Mouse (Mus musculus): ENCODE data around the gene Dnajc16. TPM values are rescaled to one million over a fixed set of nuclear protein-coding genes. Genes with fewer than 3 reads are reported as not detected.

Dnajc16 gene
- polyA plus RNA-seq, 1 experiment from 2014 or later = 3.1 TPM

DNA sequence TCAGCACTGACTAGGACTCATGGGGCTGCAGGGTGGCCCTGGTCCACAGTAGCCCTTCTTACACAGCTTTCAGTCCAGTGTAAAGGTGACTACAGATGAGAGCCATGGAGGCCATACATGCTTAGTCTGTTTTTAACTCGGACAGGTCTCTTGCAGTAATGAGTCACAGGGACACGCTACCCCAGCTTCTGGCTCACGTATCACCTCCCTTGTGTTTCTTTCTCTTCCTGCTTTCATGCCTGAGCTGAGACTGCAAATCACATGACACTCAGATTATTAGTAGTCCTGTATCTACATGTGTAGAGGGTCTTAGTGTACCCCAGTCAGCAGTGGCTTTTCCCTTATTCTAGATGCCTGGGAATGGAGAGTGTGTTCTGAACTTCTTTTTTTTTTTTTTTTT is 25.7 kb downstream of the Dnajc16 start:
- peaks cover 76% of the 10 kb centered on the region for H3K36me3 ChIP-seq (ENCODE audit: control insufficient read depth, insufficient read depth, low read length)
- H3K9me3 ChIP-seq (ENCODE audit: control insufficient read depth, low read length) = no peaks in the 10 kb centered on the region
- H3K27me3 ChIP-seq (replicated peaks; ENCODE audit: control insufficient read depth, insufficient read depth, low read length) = no peaks in the 10 kb centered on the region
- no peak for DNase-seq (ENCODE audit: low spot score)
- H3K4me2 ChIP-seq (ENCODE audit: low read depth, low read length) = no peak overlapping the region
- no peak overlapping the region for H3K4me3 ChIP-seq (ENCODE audit: low read depth, low read length)
- H3K9ac ChIP-seq (ENCODE audit: low read depth, low read length) = no peak overlapping the region
- 88% methylated on average over 3 of the region's 3 CpGs for WGBS
- H3K4me1 ChIP-seq (ENCODE audit: control insufficient read depth, insufficient read depth, low read length) = peaks cover 21% of the 10 kb centered on the region
- ATAC-seq (ENCODE audit: low read depth) = no peak
- no peak overlapping the region for H3K27ac ChIP-seq (replicated peaks; ENCODE audit: low read depth, low read length)

DNA sequence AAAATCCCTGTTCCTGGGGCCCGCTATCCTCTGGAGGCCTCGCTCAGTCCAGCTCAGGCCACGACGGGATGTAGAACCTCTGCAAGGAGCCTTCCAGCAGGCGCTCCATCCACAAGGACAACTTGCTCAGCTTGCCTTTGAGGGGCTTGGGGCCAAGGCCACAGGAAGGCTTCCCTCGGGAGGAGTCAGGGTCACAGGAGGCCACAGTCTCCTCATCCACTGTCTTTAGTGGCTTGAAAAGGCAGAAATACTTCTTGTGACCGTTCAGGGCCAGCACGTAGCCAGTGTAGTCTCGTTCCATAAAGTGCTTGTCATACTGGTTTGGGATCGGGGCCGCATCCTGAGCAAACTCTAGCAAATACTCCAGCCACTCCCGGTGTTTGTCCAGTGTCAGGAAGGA is 27.3 kb downstream of the Dnajc16 start:
- DNase-seq (ENCODE audit: low spot score) = no peak
- no peaks in the 10 kb centered on the region for H3K27me3 ChIP-seq (replicated peaks; ENCODE audit: control insufficient read depth, insufficient read depth, low read length)
- H3K27ac ChIP-seq (replicated peaks; ENCODE audit: low read depth, low read length) = no peak overlapping the region
- no peaks in the 10 kb centered on the region for H3K9me3 ChIP-seq (ENCODE audit: control insufficient read depth, low read length)
- no peak overlapping the region for H3K4me2 ChIP-seq (ENCODE audit: low read depth, low read length)
- no peak overlapping the region for H3K4me3 ChIP-seq (ENCODE audit: low read depth, low read length)
- no peak overlapping the region for H3K9ac ChIP-seq (ENCODE audit: low read depth, low read length)
- H3K36me3 ChIP-seq (ENCODE audit: control insufficient read depth, insufficient read depth, low read length) = peaks cover 62% of the 10 kb centered on the region
- H3K4me1 ChIP-seq (ENCODE audit: control insufficient read depth, insufficient read depth, low read length) = peaks cover 21% of the 10 kb centered on the region
- WGBS = 92% methylated on average over 12 of the region's 12 CpGs
- ATAC-seq (ENCODE audit: low read depth) = no peak

DNA sequence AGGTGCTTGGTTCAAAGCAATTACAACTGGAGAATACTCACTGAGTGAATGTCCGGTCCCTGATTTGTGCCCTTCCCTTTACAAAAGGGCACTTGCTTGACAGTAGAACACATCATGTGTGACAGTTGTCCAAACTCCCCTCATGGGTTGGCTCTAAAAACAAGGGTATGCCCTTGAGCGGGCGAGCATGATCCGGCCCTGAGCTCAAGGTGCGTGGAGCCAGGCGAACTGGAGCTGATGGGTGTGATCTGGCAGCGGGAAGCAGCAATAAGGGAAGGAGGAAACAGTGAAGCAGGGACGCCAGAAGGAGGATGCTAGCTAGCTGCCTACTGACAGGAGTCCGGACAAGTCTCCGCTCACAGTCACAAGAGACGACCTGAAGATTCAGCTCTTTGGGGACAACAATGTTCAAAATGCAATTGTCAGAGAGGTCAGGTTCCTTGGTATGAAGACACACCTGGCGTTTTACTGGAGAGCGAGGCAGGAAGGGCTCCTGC is 28.6 kb downstream of the Dnajc16 start:
- no peak for ATAC-seq (ENCODE audit: low read depth)
- WGBS = 92% methylated on average over 13 of the region's 13 CpGs
- H3K4me1 ChIP-seq (ENCODE audit: control insufficient read depth, insufficient read depth, low read length) = peaks cover 12% of the 10 kb centered on the region
- H3K36me3 ChIP-seq (ENCODE audit: control insufficient read depth, insufficient read depth, low read length) = peaks cover 50% of the 10 kb centered on the region
- no peaks in the 10 kb centered on the region for H3K27me3 ChIP-seq (replicated peaks; ENCODE audit: control insufficient read depth, insufficient read depth, low read length)
- H3K4me2 ChIP-seq (ENCODE audit: low read depth, low read length) = no peak overlapping the region
- H3K9me3 ChIP-seq (ENCODE audit: control insufficient read depth, low read length) = no peaks in the 10 kb centered on the region
- no peak overlapping the region for H3K9ac ChIP-seq (ENCODE audit: low read depth, low read length)
- no peak for DNase-seq (ENCODE audit: low spot score)
- H3K4me3 ChIP-seq (ENCODE audit: low read depth, low read length) = no peak overlapping the region
- no peak overlapping the region for H3K27ac ChIP-seq (replicated peaks; ENCODE audit: low read depth, low read length)

GRCm38 (mm10) chr4:141760942-141761341 is 29.8 kb downstream of the Dnajc16 start:
- Histone ChIP-seq H3K27ac (replicated peaks; ENCODE audit: low read depth, low read length) (no peak overlapping the region), H3K4me1 (ENCODE audit: control insufficient read depth, insufficient read depth, low read length) (0 out of 2 replicates have a peak, but pooled peaks cover under 1% of the 10 kb centered on the region), H3K4me3 (ENCODE audit: low read depth, low read length) (no peak overlapping the region), H3K36me3 (ENCODE audit: control insufficient read depth, insufficient read depth, low read length) (peaks cover 42% of the 10 kb centered on the region), H3K9me3 (ENCODE audit: control insufficient read depth, low read length) (no peaks in the 10 kb centered on the region), H3K9ac (ENCODE audit: low read depth, low read length) (no peak overlapping the region), H3K27me3 (replicated peaks; ENCODE audit: control insufficient read depth, insufficient read depth, low read length) (no peaks in the 10 kb centered on the region), H3K4me2 (ENCODE audit: low read depth, low read length) (no peak overlapping the region)
- DNase-seq (ENCODE audit: low spot score) (no peak), ATAC-seq (ENCODE audit: low read depth) (no peak)
- 84% methylated on average over 4 of the region's 4 CpGs for WGBS

DNA sequence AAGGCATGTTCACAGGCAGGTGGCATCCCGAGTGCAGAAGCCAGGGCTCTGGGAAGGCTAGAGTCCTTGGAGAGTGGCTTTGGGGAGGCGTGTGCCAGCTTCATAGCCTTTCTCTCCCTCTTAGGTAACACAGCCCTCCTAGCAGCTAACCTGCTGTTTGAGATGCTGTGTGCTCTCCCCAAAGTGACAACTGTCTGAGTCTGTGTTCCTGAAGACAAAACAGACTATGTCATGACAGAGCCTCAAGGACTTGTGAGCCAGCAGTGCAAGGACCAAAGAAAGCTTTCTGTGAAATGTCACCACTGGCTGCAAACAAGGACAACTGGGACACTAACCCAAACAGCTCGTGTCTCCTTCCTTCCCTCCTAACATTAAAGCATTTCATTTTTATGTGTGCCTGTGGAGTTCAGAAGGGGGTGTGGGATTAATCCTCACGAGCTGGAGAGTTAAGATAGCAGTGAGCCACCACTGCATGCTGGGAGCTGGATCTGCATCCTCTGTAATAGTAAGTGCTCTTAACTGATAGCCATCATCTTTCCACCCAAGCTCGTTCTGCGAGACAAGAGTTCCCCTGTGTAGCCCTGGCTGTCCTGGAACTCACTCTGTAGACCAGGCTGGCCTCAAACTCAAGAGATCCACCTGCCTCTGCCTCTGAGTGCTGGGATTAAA is 31.7 kb downstream of the Dnajc16 start:
- Histone ChIP-seq H3K36me3 (ENCODE audit: control insufficient read depth, insufficient read depth, low read length) (peaks cover 29% of the 10 kb centered on the region), H3K9me3 (ENCODE audit: control insufficient read depth, low read length) (no peaks in the 10 kb centered on the region), H3K4me1 (ENCODE audit: control insufficient read depth, insufficient read depth, low read length) (no peaks in the 10 kb centered on the region), H3K4me3 (ENCODE audit: low read depth, low read length) (no peak overlapping the region), H3K27me3 (replicated peaks; ENCODE audit: control insufficient read depth, insufficient read depth, low read length) (no peaks in the 10 kb centered on the region), H3K9ac (ENCODE audit: low read depth, low read length) (no peak overlapping the region), H3K27ac (replicated peaks; ENCODE audit: low read depth, low read length) (no peak overlapping the region), H3K4me2 (ENCODE audit: low read depth, low read length) (no peak overlapping the region)
- 69% methylated on average over 6 of the region's 6 CpGs for WGBS
- ATAC-seq (ENCODE audit: low read depth) (no peak), DNase-seq (ENCODE audit: low spot score) (no peak)

DNA sequence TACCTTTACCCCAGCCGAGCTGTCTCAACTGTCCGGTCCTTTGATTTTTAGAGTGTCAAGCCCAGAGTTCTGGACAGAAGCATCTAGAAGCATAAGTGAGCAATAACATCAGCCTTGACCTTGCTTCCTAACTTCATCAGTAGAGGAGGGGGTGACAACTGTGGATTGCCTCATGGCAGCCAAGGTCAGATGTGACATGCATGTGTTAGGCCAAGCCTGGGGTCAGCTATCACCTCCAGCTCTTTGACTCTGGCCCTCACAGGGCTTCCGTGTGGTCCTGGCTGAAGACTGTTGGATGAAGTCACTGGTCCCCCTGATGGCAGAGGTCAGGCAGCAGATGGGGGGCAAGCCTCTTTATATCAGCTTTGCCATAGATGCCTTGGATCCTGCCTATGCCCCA is 33.6 kb downstream of the Dnajc16 start:
- peaks cover 10% of the 10 kb centered on the region for H3K36me3 ChIP-seq (ENCODE audit: control insufficient read depth, insufficient read depth, low read length)
- WGBS = 93% methylated on average over 3 of the region's 3 CpGs
- H3K27me3 ChIP-seq (replicated peaks; ENCODE audit: control insufficient read depth, insufficient read depth, low read length) = no peaks in the 10 kb centered on the region
- H3K9ac ChIP-seq (ENCODE audit: low read depth, low read length) = no peak overlapping the region
- no peaks in the 10 kb centered on the region for H3K4me1 ChIP-seq (ENCODE audit: control insufficient read depth, insufficient read depth, low read length)
- DNase-seq (ENCODE audit: low spot score) (no peak), ATAC-seq (ENCODE audit: low read depth) (no peak)
- no peak overlapping the region for H3K4me2 ChIP-seq (ENCODE audit: low read depth, low read length)
- H3K27ac ChIP-seq (replicated peaks; ENCODE audit: low read depth, low read length) = no peak overlapping the region
- H3K9me3 ChIP-seq (ENCODE audit: control insufficient read depth, low read length) = no peaks in the 10 kb centered on the region
- no peak overlapping the region for H3K4me3 ChIP-seq (ENCODE audit: low read depth, low read length)

DNA sequence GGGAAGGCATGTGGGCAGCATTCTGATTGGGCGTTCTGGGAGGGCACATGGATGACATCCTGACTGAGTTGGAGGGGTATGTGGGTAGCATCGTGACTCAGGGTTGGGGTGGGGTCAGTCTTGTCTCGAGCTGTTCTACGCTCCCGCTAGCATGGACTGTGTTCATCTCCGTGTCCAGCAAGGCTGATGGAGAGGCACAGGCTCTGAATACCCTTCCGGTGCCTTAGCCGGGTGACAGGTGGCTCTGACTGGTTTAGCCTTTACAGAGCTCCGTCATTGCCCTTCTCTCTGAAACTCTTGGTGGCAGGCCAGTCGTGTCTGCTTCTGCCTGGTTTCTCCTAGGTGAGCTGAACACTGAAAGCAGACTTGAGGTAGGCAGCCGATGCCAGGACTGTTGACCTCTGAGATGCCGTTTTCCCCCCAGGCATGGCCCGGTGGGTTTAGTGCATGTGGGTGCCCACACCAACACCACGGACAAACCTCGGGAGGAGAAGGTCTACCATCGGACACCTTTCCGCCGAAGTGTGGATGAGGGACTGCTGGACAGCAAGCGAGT is 35.3 kb downstream of the Dnajc16 start:
- Histone ChIP-seq H3K4me2 (ENCODE audit: low read depth, low read length) (no peak overlapping the region), H3K9ac (ENCODE audit: low read depth, low read length) (no peak overlapping the region), H3K9me3 (ENCODE audit: control insufficient read depth, low read length) (no peaks in the 10 kb centered on the region), H3K27me3 (replicated peaks; ENCODE audit: control insufficient read depth, insufficient read depth, low read length) (no peaks in the 10 kb centered on the region), H3K27ac (replicated peaks; ENCODE audit: low read depth, low read length) (no peak overlapping the region), H3K36me3 (ENCODE audit: control insufficient read depth, insufficient read depth, low read length) (no peaks in the 10 kb centered on the region), H3K4me3 (ENCODE audit: low read depth, low read length) (no peak overlapping the region), H3K4me1 (ENCODE audit: control insufficient read depth, insufficient read depth, low read length) (no peaks in the 10 kb centered on the region)
- 89% methylated on average over 19 of the region's 19 CpGs for WGBS
- DNase-seq (ENCODE audit: low spot score) (no peak), ATAC-seq (ENCODE audit: low read depth) (no peak)

- WGBS = 5% methylated on average over 4 of the region's 4 CpGs
- 0 out of 2 replicates have a peak overlapping the region, but pooled peaks have one; percentile 40 for H3K27ac ChIP-seq (replicated peaks; ENCODE audit: low read depth, low read length)
- ATAC-seq (ENCODE audit: low read depth) = peak; percentile 55; the same call in 1 of the 2 replicates
Measured at GRCm38 (mm10) chr4:141752076-141752421, 38.7 kb downstream of the Dnajc16 start.

More at GRCm38 (mm10) chr4:141752076-141752421, 38.7 kb downstream of the Dnajc16 start:
- DNase-seq (ENCODE audit: low spot score) = peak; percentile 82
- Histone ChIP-seq H3K4me1 (ENCODE audit: control insufficient read depth, insufficient read depth, low read length) (no peaks in the 10 kb centered on the region), H3K36me3 (ENCODE audit: control insufficient read depth, insufficient read depth, low read length) (no peaks in the 10 kb centered on the region), H3K9me3 (ENCODE audit: control insufficient read depth, low read length) (no peaks in the 10 kb centered on the region), H3K9ac (ENCODE audit: low read depth, low read length) (no peak overlapping the region), H3K27me3 (replicated peaks; ENCODE audit: control insufficient read depth, insufficient read depth, low read length) (no peaks in the 10 kb centered on the region), H3K4me3 (ENCODE audit: low read depth, low read length) (no peak overlapping the region), H3K4me2 (ENCODE audit: low read depth, low read length) (no peak overlapping the region)
